ENCODE assay signal across 8 mouse cellular contexts in the genomic region with DNA sequence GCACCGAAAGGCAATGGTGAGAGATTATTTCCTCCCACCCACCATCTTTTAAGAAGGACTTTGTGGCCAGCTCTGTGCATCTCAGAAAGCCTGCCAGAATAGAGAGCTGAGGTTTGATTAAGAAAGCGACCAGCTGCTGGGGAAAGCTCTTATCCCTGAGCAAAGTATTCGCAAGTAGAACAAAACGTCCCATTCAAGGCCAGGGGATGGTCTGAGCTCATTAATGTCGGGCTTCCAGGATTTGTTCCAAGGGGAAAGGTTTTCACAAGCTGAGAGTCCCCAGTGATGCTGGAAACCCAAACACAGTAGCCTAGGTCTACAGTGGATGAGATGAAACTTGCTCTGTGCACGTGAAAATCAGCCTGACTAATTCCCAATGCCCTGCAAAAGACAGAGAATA.
DNase-seq lines count a peak whose midpoint lies in the region; TF ChIP-seq lines count a peak whose summit lies in the region.

No protein-coding gene starts in this region.

- DNase-seq in gastrocnemius, postnatal 25 days: peak; percentile 64
- no peak for DNase-seq in gastrocnemius, postnatal 14 days
- peak; percentile 93 for DNase-seq in brain, embryonic 14.5 days (ENCODE audit: low read depth)
- peak; percentile 67 to 81 for DNase-seq in heart, adult 18-20 months
- peak; percentile 65 for DNase-seq in lung, postnatal 10 days
- DNase-seq in thymus, adult 18-20 months: no peak
- DNase-seq in liver: no peak
- no peak for DNase-seq in thymus, postnatal 14 days

- no peak for TF ChIP-seq POLR2A in brain, embryonic 14.5 days (IDR thresholded peaks at IDR 0.05; ENCODE audit: borderline replicate concordance, extremely low read depth, insufficient read depth, insufficient read length, poor library complexity, severe bottlenecking)

- intact Hi-C loops in gastrocnemius, postnatal 14 days (cut with DNase I; ENCODE audit: low total_unique reads): no loop called here

- TF ChIP-seq CTCF in brain, embryonic 14.5 days (IDR thresholded peaks at IDR 0.05; ENCODE audit: borderline replicate concordance, extremely low read depth, insufficient read depth, insufficient read length): no peak

Comparison
In these comparisons a context has a peak if more than half of its experiments do, and no peak if none do; other contexts are left out.
1. DNase-seq: peak in gastrocnemius, postnatal 25 days (single experiment), brain, embryonic 14.5 days (single experiment), heart, adult 18-20 months (2 of 2) and lung, postnatal 10 days (single experiment); none in gastrocnemius, postnatal 14 days (single experiment), thymus, adult 18-20 months (0 of 2), liver (single experiment) and thymus, postnatal 14 days (single experiment).